In genomic region chr5:148708014-148708741, GRCm38 (mm10) we compare ENCODE assay signal across 8 mouse cellular contexts.
DNase-seq lines count a peak whose midpoint lies in the region; ATAC-seq lines count a peak whose summit lies in the region.

No protein-coding gene starts in this region.

- 38% methylated on average over 11 of the region's 11 CpGs for WGBS in neural tube, embryonic 12.5 days

- H3K9ac ChIP-seq in neural tube, embryonic 12.5 days = no peak overlapping the region

- DNase-seq in neural tube, embryonic 10.5 days (ENCODE audit: extremely low spot score, low spot score) = no peak
- peak; percentile 28 for DNase-seq in heart, postnatal 4 days
- DNase-seq in lung, postnatal 25 days (ENCODE audit: low spot score) = peak; percentile 18
- no peak for DNase-seq in adipocyte (ENCODE audit: low spot score)
- no peak for DNase-seq in thymus, postnatal 14 days
- DNase-seq in embryo, embryonic 10 days (ENCODE audit: low spot score) = no peak

- no peak overlapping the region for H3K27ac ChIP-seq in neural tube, embryonic 12.5 days
- peak overlapping the region; percentile 95 for H3K27ac ChIP-seq in brown adipose tissue, adult 24 weeks (replicated peaks; ENCODE audit: low read depth, low read length)

- no peak overlapping the region for H3K4me2 ChIP-seq in neural tube, embryonic 12.5 days (replicated peaks)

- no peaks in the 10 kb centered on the region for H3K9me3 ChIP-seq in neural tube, embryonic 12.5 days

- no peak overlapping the region for H3K4me3 ChIP-seq in neural tube, embryonic 12.5 days
- H3K4me3 ChIP-seq in brown adipose tissue, adult 24 weeks (ENCODE audit: insufficient read depth, low read depth, low read length) = no peak overlapping the region

- ATAC-seq in neural tube, embryonic 12.5 days (ENCODE audit: low FRiP score, low read depth) = 0 out of 2 replicates have a peak, but pooled peaks have one; percentile 41

- no peaks in the 10 kb centered on the region for H3K36me3 ChIP-seq in neural tube, embryonic 12.5 days

- peaks cover 14% of the 10 kb centered on the region; the same call in 1 of the 2 replicates for H3K4me1 ChIP-seq in neural tube, embryonic 12.5 days
- H3K4me1 ChIP-seq in brown adipose tissue, adult 24 weeks (ENCODE audit: control insufficient read depth, insufficient read depth, insufficient read length, low read length) = peaks cover 14% of the 10 kb centered on the region

- no peaks in the 10 kb centered on the region for H3K27me3 ChIP-seq in neural tube, embryonic 12.5 days (replicated peaks)

Comparison
In these comparisons a context has a peak if more than half of its experiments do, and no peak if none do; other contexts are left out.
1. DNase-seq: peak in heart, postnatal 4 days (single experiment) and lung, postnatal 25 days (single experiment); none in neural tube, embryonic 10.5 days (single experiment), adipocyte (single experiment), thymus, postnatal 14 days (single experiment) and embryo, embryonic 10 days (single experiment).